Mouse (Mus musculus) hindbrain, embryonic 12.5 days (tissue): Measurements from ENCODE around the gene Klhl26. TPM values are rescaled to one million over a fixed set of nuclear protein-coding genes. Genes with fewer than 3 reads are reported as not detected.

ENCODE experiments used
- ATAC-seq: fragments of 200-750 bp; cut with Nextera tagmentation; 2 replicates; pipeline ENCODE4 v1.8.0; 2017; ENCODE audit warnings: moderate TSS enrichment; ENCODE audit not compliant: low FRiP score
- H3K27ac ChIP-seq: fragments of 300-500 bp; sonication (generic); 2 replicates; pipeline ENCODE4 v1.5.1; 2016; ENCODE audit warnings: mild to moderate bottlenecking
- H3K27me3 ChIP-seq: fragments of 300-500 bp; sonication (generic); 2 replicates; pipeline ENCODE4 v1.6.1; 2016; ENCODE audit warnings: mild to moderate bottlenecking
- H3K36me3 ChIP-seq: fragments of 300-500 bp; sonication (generic); 2 replicates; pipeline ENCODE4 v1.6.1; 2016; ENCODE audit warnings: mild to moderate bottlenecking
- H3K4me1 ChIP-seq: fragments of 300-500 bp; sonication (generic); 2 replicates; pipeline ENCODE4 v1.6.1; 2016
- H3K4me2 ChIP-seq: fragments of 300-500 bp; sonication (generic); replicated peaks from 2 replicates; pipeline ENCODE4 v1.6.1; 2016; ENCODE audit warnings: mild to moderate bottlenecking
- H3K4me3 ChIP-seq: fragments of 300-500 bp; sonication (generic); 2 replicates; pipeline ENCODE4 v1.5.1; 2016; ENCODE audit warnings: mild to moderate bottlenecking
- H3K9ac ChIP-seq: fragments of 300-500 bp; sonication (generic); 2 replicates; pipeline ENCODE4 v1.6.1; 2016; ENCODE audit warnings: mild to moderate bottlenecking, moderate library complexity
- H3K9me3 ChIP-seq: fragments of 300-500 bp; sonication (generic); replicated peaks from 2 replicates; pipeline ENCODE4 v1.6.1; 2016; ENCODE audit warnings: mild to moderate bottlenecking
- WGBS: fragments of 180-500 bp; shearing (Covaris S2); methylation state at CpG from one replicate; pipeline ENCODE4 v1.1.7; 2016; 5-methylcytosine and 5-hydroxymethylcytosine counted together
- polyA plus RNA-seq: library from polyadenylated mRNA; unstranded; fragments of >200 nt; fragmentation: Nextera tagmentation; extraction: Ambion mirVana; gene quantifications from 2 replicates; pipeline ENCODE4 v1.2.1, GENCODE M21; 2016

Klhl26 gene
- polyA plus RNA-seq, 1 experiment from 2014 or later, result 23.9 TPM

DNA sequence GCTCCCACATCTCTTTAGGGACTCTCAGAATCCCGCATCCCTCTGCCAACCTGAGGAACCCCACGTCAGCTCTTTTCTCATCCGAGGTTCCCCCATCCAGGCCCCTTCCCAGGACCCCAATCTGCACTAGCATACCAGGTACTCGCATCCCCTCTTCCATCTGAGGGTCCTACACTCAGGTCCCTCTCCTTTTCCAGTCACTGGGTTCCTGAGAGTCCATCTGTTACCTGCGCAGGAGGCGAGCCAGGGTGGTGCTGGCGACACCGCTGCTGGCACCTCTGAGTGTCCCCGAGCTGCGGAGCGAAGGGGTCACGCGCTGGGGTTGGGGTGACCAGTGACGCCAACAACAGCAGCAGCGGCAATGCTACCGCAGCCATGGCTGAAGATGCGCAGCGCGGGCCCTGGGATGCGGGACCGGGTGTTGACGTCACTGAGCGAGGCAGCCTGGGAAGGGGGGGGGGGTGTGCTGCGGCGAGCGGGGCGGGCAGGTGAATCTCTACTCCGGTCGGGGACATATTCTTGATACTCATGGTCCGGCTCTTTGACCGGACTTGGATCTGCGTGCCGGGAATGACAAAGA is 10.3 kb upstream of the Klhl26 start, which contains the start of gene Tmem59l:
Gene Tmem59l (minus strand): TSS at position 418 of the 580 bp plus-strand sequence.
- Histone ChIP-seq H3K36me3 (no peaks in the 10 kb centered on the region), H3K27me3 (peaks cover 99% of the 10 kb centered on the region), H3K27ac (no peak within 1 kb of the TSS), H3K4me1 (peaks cover 33% of the 10 kb centered on the region), H3K4me3 (peak within 1 kb of the TSS; percentile 45), H3K4me2 (peak within 1 kb of the TSS; percentile 70), H3K9me3 (no peaks in the 10 kb centered on the region), H3K9ac (peak within 1 kb of the TSS; percentile 69)
- 3% methylated on average over 33 of the region's 33 CpGs for WGBS
- peak; percentile 51; the same call in 1 of the 2 replicates for ATAC-seq

DNA sequence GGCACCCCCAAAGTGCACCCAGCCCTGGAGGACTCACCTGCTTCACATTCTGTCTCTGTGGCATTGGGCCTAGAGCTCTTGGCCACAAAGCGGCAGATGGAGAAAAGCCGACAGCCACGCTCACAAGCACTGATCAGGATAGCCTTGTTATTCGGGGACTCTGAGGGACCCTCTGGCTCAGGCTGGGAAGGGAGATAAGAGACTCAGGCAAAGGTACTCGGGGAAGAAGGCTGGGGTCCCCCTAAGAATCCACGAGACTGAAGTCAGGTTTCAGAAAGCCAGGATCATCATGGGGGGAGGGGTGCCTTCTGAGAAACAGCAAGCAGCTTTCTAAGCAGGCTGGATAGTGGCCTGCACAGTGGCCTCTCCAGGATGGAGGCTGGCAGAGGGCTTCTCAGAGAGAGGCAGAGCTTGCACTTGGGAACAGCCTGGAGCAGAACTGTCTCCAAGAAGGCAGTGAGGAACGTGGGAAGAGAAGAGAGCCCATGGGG is 9.5 kb upstream of the Klhl26 start:
- Histone ChIP-seq H3K4me1 (peaks cover 33% of the 10 kb centered on the region), H3K36me3 (no peaks in the 10 kb centered on the region), H3K4me2 (peak overlapping the region; percentile 70), H3K9me3 (no peaks in the 10 kb centered on the region), H3K9ac (peak overlapping the region; percentile 69; the same call in 1 of the 2 replicates), H3K27ac (no peak overlapping the region), H3K27me3 (peaks cover 98% of the 10 kb centered on the region), H3K4me3 (peak overlapping the region; percentile 45; the same call in 1 of the 2 replicates)
- no peak for ATAC-seq
- WGBS, result 51% methylated on average over 7 of the region's 7 CpGs

DNA sequence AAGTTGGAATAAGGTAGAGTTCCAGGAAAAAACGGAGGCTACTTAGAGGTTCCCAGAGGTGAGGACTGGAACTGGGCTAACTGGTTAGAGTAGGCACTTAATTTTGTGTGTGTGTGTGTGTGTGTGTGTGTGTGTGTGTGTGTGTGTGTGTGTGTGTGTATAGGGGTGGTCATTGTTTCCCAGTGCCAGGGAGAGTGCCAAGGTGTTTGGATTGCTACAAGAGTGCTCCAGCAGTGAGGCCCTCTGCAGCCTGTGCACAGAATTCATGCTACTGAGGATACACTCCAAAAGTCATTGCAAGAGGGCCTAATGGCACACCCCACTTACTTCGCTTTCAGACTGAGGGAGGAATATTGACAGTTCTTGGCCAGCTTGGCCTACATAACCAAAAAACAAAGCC is 6.2 kb upstream of the Klhl26 start:
- H3K4me1 ChIP-seq, result peaks cover 14% of the 10 kb centered on the region
- no peak overlapping the region for H3K4me3 ChIP-seq
- no peaks in the 10 kb centered on the region for H3K36me3 ChIP-seq
- H3K9me3 ChIP-seq, result no peaks in the 10 kb centered on the region
- 56% methylated on average over 2 of the region's 2 CpGs for WGBS
- no peak overlapping the region for H3K9ac ChIP-seq
- no peak for ATAC-seq
- peaks cover 83% of the 10 kb centered on the region for H3K27me3 ChIP-seq
- no peak overlapping the region for H3K27ac ChIP-seq
- no peak overlapping the region for H3K4me2 ChIP-seq

DNA sequence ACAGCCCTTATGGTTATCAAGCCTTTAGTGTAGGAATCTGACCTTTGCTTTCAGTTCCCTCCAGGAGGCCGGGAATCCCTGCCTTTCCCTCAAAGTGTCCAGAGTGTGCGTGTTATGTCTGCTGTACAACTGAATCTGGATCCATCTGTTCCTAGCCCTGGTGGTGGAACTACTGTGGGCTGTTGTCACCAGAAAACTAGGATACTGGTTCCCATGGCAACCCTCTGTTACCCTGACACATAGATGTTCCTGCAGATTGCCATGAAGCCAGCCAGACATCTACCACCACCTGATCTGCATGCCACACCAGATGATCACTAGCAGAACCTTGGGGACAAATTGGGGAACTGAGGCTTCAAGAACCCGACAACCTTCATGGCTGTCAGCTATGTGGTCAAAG is 5.1 kb upstream of the Klhl26 start:
- H3K4me1 ChIP-seq, result peaks cover 7% of the 10 kb centered on the region
- no peak for ATAC-seq
- no peak overlapping the region for H3K4me2 ChIP-seq
- no peak overlapping the region for H3K4me3 ChIP-seq
- 66% methylated on average over 3 of the region's 3 CpGs for WGBS
- H3K27me3 ChIP-seq, result peaks cover 78% of the 10 kb centered on the region
- no peak overlapping the region for H3K27ac ChIP-seq
- H3K9ac ChIP-seq, result no peak overlapping the region
- H3K36me3 ChIP-seq, result no peaks in the 10 kb centered on the region
- no peaks in the 10 kb centered on the region for H3K9me3 ChIP-seq

DNA sequence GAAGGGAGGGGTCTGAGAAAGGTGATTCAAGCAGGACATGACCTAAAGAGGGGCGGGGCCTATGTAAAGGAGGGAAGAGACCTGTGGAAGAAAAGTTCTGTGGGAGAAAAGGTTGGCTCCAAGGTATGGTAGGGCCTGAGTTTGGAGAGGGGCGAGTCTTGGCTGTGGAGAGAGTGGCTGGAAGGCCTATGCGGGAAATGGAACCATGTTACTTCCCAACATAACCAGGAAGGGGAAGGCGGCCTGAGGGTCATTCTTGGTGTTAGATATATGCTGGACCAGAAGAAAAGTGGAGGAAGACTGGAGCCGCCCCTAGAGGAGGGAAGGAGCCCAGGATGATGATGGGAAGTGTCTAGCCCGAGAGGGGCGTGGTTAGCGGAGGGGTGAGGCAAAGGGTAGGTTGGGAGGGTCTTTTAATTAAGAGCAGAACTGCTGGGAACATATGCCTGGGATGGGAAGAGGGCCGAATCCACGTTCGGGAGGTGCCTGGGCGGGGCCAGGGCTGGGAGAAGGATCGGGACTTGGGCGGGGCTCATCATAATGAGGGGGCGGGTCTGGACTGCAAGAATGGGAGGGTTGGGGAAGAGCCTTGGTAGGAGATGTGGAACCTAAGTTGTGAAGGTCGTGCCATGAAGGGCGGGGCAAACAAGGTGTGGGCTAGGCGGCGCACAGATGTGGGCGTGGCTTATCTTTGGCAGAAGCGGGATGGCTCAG is 658 bp upstream of the Klhl26 start:
- 0 out of 2 replicates have a peak overlapping the region, but pooled peaks have one; percentile 85 for H3K9ac ChIP-seq
- ATAC-seq, result peak; percentile 23
- H3K4me2 ChIP-seq, result peak overlapping the region; percentile 81
- H3K4me1 ChIP-seq, result peaks cover 6% of the 10 kb centered on the region
- H3K27me3 ChIP-seq, result peaks cover 34% of the 10 kb centered on the region
- no peak overlapping the region for H3K27ac ChIP-seq
- 2% methylated on average over 21 of the region's 21 CpGs for whole genome bisulfite sequencing
- H3K9me3 ChIP-seq, result no peaks in the 10 kb centered on the region
- H3K36me3 ChIP-seq, result no peaks in the 10 kb centered on the region
- H3K4me3 ChIP-seq, result peak overlapping the region; percentile 82

DNA sequence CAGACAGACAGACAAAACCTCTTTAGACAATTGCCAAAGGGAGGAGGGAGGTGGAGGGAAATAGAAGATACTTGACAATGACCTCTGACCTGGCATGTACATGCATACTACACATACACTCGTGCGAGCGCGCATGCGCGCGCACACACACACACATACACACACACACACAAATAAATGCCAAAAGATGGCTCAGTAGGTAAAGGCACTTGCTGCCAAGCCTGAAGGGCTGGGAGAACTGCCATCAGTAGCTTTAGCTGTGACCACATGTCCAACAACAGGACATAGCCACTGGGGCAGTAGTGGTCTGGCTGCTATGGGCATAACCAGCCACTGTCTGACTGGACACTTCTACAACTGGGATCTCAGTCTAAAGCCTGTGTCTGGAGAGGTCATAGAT is 4.9 kb downstream of the Klhl26 start:
- Histone ChIP-seq H3K9ac (no peak overlapping the region), H3K27ac (no peak overlapping the region), H3K4me1 (peaks cover 11% of the 10 kb centered on the region), H3K9me3 (no peaks in the 10 kb centered on the region), H3K36me3 (no peaks in the 10 kb centered on the region), H3K4me3 (no peak overlapping the region), H3K27me3 (no peaks in the 10 kb centered on the region), H3K4me2 (no peak overlapping the region)
- WGBS, result 98% methylated on average over 7 of the region's 7 CpGs
- no peak for ATAC-seq

DNA sequence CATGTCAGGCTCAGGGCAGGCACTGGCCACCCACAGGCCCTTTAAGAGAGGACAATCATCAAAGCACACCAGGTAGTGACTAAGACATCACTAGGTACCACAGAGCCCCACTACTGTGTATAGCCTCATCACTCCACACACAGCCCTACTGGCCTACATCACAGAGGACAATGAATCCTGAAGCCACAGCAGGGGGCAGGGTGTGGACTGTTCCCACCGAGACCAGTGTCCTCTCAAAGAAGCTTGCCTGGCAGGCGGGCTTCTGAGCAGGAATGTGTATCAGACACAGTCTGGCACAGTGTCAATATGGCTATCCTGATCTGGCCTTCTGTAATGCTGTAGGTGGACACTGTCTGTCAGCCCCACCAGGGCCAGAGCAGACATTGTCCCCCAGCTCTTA is 6.8 kb downstream of the Klhl26 start:
- H3K9me3 ChIP-seq, result no peaks in the 10 kb centered on the region
- no peak overlapping the region for H3K9ac ChIP-seq
- no peak overlapping the region for H3K4me2 ChIP-seq
- 51% methylated on average over 2 of the region's 2 CpGs for WGBS
- ATAC-seq, result no peak
- H3K36me3 ChIP-seq, result peaks cover 3% of the 10 kb centered on the region; the same call in 1 of the 2 replicates
- H3K27me3 ChIP-seq, result no peaks in the 10 kb centered on the region
- H3K4me1 ChIP-seq, result peaks cover 5% of the 10 kb centered on the region
- H3K27ac ChIP-seq, result no peak overlapping the region
- no peak overlapping the region for H3K4me3 ChIP-seq

DNA sequence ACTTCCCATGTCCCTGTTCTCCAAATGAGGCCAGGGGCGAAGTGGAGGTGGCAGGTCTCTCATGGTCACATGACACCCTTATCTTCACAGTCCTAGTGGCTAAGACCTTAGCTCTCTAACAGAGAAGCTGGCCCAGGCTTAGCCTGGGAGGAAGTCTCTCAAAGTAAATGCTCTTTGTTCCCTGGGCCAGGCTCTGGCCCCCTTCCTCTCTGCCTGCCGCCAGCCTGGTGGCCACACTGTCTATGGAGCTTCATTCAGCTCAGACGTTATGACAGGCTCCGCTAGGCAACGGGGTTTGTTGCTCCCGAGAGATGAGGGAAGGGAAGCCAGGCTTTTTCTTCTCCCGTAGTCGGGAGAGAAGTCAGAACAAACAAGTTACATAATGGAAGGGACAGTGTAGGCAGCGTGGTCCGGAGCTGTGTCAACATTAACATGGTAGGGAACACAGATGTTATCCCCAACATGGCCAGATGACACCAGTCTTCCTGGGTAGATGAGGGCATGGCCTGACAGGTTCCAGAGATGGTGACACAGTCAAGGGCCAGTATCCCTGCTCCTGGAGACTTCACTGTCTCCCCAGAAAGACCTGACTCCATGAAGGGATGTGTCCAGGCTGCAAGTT is 7.4 kb downstream of the Klhl26 start:
- 47% methylated on average over 10 of the region's 10 CpGs for WGBS
- H3K9me3 ChIP-seq, result no peaks in the 10 kb centered on the region
- no peaks in the 10 kb centered on the region for H3K27me3 ChIP-seq
- H3K4me1 ChIP-seq, result peaks cover 5% of the 10 kb centered on the region
- H3K36me3 ChIP-seq, result peaks cover 3% of the 10 kb centered on the region; the same call in 1 of the 2 replicates
- 0 out of 2 replicates have a peak, but pooled peaks have one; percentile 22 for ATAC-seq
- no peak overlapping the region for H3K4me3 ChIP-seq
- no peak overlapping the region for H3K27ac ChIP-seq
- H3K4me2 ChIP-seq, result no peak overlapping the region
- no peak overlapping the region for H3K9ac ChIP-seq

DNA sequence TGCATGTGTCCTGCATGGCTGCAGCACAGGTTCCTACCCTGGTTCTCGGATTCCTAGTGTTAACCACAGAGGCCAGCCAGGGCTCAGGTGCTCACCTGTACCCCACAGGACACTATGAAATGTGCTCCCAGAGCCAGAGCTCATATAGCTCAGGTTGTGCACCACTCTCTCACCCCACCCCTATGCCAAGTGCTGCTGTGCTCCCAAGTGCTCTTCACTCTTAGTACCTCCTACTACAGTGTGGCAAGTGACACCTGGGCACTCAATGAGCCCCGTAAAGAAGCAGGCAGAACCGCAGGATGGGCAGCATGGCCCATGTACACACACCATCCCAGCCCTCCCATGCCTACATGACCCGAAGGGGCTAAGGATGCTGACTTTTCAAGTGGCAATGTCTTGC is 8.0 kb downstream of the Klhl26 start:
- Histone ChIP-seq H3K4me3 (no peak overlapping the region), H3K27ac (0 out of 2 replicates have a peak overlapping the region, but pooled peaks have one; percentile 25), H3K4me2 (no peak overlapping the region), H3K9me3 (no peaks in the 10 kb centered on the region), H3K4me1 (peaks cover 7% of the 10 kb centered on the region), H3K36me3 (peaks cover 3% of the 10 kb centered on the region; the same call in 1 of the 2 replicates), H3K9ac (no peak overlapping the region), H3K27me3 (no peaks in the 10 kb centered on the region)
- 88% methylated on average over 4 of the region's 4 CpGs for WGBS
- ATAC-seq, result no peak

DNA sequence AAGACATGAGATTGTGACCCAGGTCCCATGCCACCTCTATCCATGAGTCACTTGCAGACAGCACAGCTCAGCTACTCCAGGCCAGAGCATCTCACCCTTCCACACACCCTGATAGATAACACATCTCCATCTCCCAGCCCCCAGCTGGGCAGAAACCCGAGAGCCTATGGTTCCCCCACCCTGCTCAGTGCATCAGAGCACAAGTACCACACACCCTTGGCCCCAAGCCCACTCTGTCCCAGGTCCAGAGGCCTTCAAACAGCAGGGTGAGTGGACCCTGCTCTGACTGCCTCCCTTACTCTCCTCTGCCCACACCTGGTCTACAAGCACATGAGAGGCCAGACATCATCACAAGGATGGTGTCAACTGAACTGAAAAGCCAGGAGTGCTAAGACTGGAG is 8.9 kb downstream of the Klhl26 start:
- H3K27me3 ChIP-seq, result no peaks in the 10 kb centered on the region
- no peak overlapping the region for H3K9ac ChIP-seq
- H3K9me3 ChIP-seq, result no peaks in the 10 kb centered on the region
- ATAC-seq, result no peak
- peaks cover 3% of the 10 kb centered on the region; the same call in 1 of the 2 replicates for H3K36me3 ChIP-seq
- 68% methylated on average over 1 of the region's 1 CpGs for WGBS
- H3K27ac ChIP-seq, result no peak overlapping the region
- H3K4me2 ChIP-seq, result no peak overlapping the region
- no peak overlapping the region for H3K4me3 ChIP-seq
- H3K4me1 ChIP-seq, result peaks cover 12% of the 10 kb centered on the region

DNA sequence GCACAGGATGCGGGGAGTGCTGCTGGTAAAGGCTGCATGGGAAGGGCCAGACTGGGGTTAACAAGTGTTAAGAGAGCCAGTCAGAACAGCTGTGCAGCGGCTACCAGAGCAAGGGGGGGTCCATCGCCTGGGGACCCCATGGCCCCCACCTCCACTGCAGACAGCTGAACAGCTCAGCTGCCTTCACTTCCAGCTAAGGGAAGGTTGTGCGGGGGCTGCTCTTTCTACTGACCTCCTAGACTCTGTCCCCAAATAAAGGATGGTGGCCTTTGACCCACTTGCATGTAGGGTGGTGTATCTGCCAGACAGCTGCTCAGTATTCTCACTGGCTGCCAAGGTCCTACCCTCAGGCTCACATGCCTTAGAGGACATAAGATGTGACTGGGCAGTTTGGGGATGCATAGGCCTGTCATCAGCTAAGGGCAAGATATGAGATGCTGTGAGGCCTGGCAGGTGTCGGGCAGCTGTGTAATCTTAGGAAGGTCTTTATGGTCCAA is 9.5 kb downstream of the Klhl26 start:
- ATAC-seq, result no peak
- Histone ChIP-seq H3K9ac (no peak overlapping the region), H3K36me3 (peaks cover 3% of the 10 kb centered on the region; the same call in 1 of the 2 replicates), H3K4me1 (peaks cover 12% of the 10 kb centered on the region), H3K4me3 (no peak overlapping the region), H3K27ac (no peak overlapping the region), H3K4me2 (no peak overlapping the region), H3K9me3 (no peaks in the 10 kb centered on the region), H3K27me3 (no peaks in the 10 kb centered on the region)
- 67% methylated on average over 5 of the region's 5 CpGs for WGBS

DNA sequence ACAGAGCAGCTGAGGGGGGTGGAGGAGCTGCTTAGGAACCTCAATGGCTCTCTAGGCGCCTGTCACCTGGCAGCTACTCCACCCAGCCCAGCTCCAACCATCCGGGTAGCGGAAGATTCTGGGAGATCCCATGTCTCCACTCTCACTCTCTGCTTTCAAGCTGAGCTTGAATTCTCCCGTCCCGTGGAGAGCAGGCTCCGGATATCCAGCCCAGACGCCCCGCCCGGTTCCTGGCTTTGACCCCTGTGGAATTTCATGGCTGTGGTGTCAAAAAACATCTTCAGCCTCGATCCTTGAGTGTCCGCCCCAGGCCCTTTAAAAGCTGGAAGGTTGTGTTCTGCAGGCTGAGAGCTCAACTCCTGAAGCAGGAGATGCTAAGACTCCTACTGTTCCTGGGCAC is 10.0 kb downstream of the Klhl26 start:
- no peaks in the 10 kb centered on the region for H3K27me3 ChIP-seq
- H3K9me3 ChIP-seq, result no peaks in the 10 kb centered on the region
- H3K4me1 ChIP-seq, result peaks cover 12% of the 10 kb centered on the region
- H3K36me3 ChIP-seq, result peaks cover 3% of the 10 kb centered on the region; the same call in 1 of the 2 replicates
- H3K27ac ChIP-seq, result no peak overlapping the region
- ATAC-seq, result no peak
- no peak overlapping the region for H3K9ac ChIP-seq
- H3K4me3 ChIP-seq, result no peak overlapping the region
- no peak overlapping the region for H3K4me2 ChIP-seq
- 75% methylated on average over 11 of the region's 11 CpGs for WGBS
